In genomic region chr4:40375439-40376154, GRCm38 (mm10) we compare ENCODE assay signal across 25 mouse cellular contexts.
DNase-seq lines count a peak whose midpoint lies in the region; ATAC-seq and TF ChIP-seq lines count a peak whose summit lies in the region.
"Had no signal": no experiment of that assay in that cellular context is flagged by ENCODE, and none has a peak within 500 bp of the region (broad histone marks: within the 10 kb centered on the region; RNA-seq: fewer than 3 reads in every experiment).

No protein-coding gene starts in this region.

- no peaks in the 10 kb centered on the region for H3K4me1 ChIP-seq in hindbrain, embryonic 14.5 days (replicated peaks; ENCODE audit: control insufficient read depth, insufficient read depth, low read length)
- H3K4me1 ChIP-seq in hindbrain, embryonic 10.5 days (replicated peaks), result no peaks in the 10 kb centered on the region
- no peaks in the 10 kb centered on the region for H3K4me1 ChIP-seq in neural tube, embryonic 14.5 days (ENCODE audit: control insufficient read depth, insufficient read depth, low read length)
- no peaks in the 10 kb centered on the region for H3K4me1 ChIP-seq in forebrain, postnatal 0 days (ENCODE audit: insufficient read depth)
- H3K4me1 ChIP-seq: embryonic facial prominence, embryonic 13.5 days; heart, embryonic 12.5 days; megakaryocyte, embryonic 14.5 days had no signal

- H3K27ac ChIP-seq in hindbrain, embryonic 14.5 days, result no peak overlapping the region
- no peak overlapping the region for H3K27ac ChIP-seq in hindbrain, embryonic 10.5 days
- H3K27ac ChIP-seq in neural tube, embryonic 14.5 days (ENCODE audit: low read depth, low read length), result no peak overlapping the region
- H3K27ac ChIP-seq in forebrain, postnatal 0 days (ENCODE audit: low read depth, low read length), result no peak overlapping the region
- H3K27ac ChIP-seq: embryonic facial prominence, embryonic 13.5 days; limb, embryonic 12.5 days had no signal

- H3K36me3 ChIP-seq in hindbrain, embryonic 14.5 days (replicated peaks; ENCODE audit: control insufficient read depth, insufficient read depth), result no peaks in the 10 kb centered on the region
- no peaks in the 10 kb centered on the region for H3K36me3 ChIP-seq in hindbrain, embryonic 10.5 days
- H3K36me3 ChIP-seq in neural tube, embryonic 14.5 days (ENCODE audit: control insufficient read depth, insufficient read depth, low read length), result no peaks in the 10 kb centered on the region
- H3K36me3 ChIP-seq in forebrain, postnatal 0 days (ENCODE audit: insufficient read depth), result no peaks in the 10 kb centered on the region
- H3K36me3 ChIP-seq: embryonic facial prominence, embryonic 13.5 days; heart, embryonic 12.5 days; limb, embryonic 12.5 days had no signal

- ATAC-seq in hindbrain, embryonic 14.5 days (ENCODE audit: low FRiP score), result peak; percentile 60; the same call in 1 of the 2 replicates
- ATAC-seq in neural tube, embryonic 14.5 days (ENCODE audit: low read depth), result peak; percentile 56; the same call in 1 of the 2 replicates
- ATAC-seq in forebrain, postnatal 0 days, result peak; percentile 68
- ATAC-seq: inflammation-experienced regulatory T-cells, adult 6 months; liver, postnatal 0 days had no signal

- TF ChIP-seq CTCF in forebrain, postnatal 0 days (IDR thresholded peaks at IDR 0.05; ENCODE audit: low read depth), result no peak

- DNase-seq in hindbrain, embryonic 14.5 days (ENCODE audit: low spot score), result no peak
- no peak for DNase-seq in hindbrain, embryonic 10.5 days (ENCODE audit: low spot score)
- DNase-seq in neural tube, embryonic 10.5 days (ENCODE audit: extremely low spot score, low spot score), result no peak
- no peak for DNase-seq in forebrain, postnatal 0 days
- no peak for DNase-seq in thymus, adult 18-20 months
- DNase-seq in right cerebral cortex, adult 18-20 months, result no peak
- DNase-seq: adrenal gland, adult 2 months; cerebellum, adult 11-12 months; cerebellum, postnatal 10 days; embryo, embryonic 11 days; gastrocnemius, postnatal 10 days; heart, postnatal 14 days; kidney, adult 18-20 months; kidney, postnatal 4 days; liver, postnatal 0 days; lung, postnatal 14 days; thymus, postnatal 14 days had no signal

- no peak overlapping the region for H3K4me3 ChIP-seq in hindbrain, embryonic 14.5 days (replicated peaks; ENCODE audit: low read length)
- no peak overlapping the region for H3K4me3 ChIP-seq in hindbrain, embryonic 10.5 days
- no peak overlapping the region for H3K4me3 ChIP-seq in neural tube, embryonic 14.5 days (ENCODE audit: low read depth, low read length)
- H3K4me3 ChIP-seq in forebrain, postnatal 0 days (ENCODE audit: low read depth, low read length), result no peak overlapping the region
- H3K4me3 ChIP-seq: embryonic facial prominence, embryonic 13.5 days; erythroblast, embryonic 14.5 days; heart, embryonic 12.5 days; limb, embryonic 12.5 days; megakaryocyte, embryonic 14.5 days had no signal

- no peaks in the 10 kb centered on the region for H3K9me3 ChIP-seq in hindbrain, embryonic 14.5 days (ENCODE audit: control insufficient read depth, low read length)
- H3K9me3 ChIP-seq in hindbrain, embryonic 10.5 days, result no peaks in the 10 kb centered on the region
- H3K9me3 ChIP-seq in neural tube, embryonic 14.5 days (ENCODE audit: control insufficient read depth, low read length), result no peaks in the 10 kb centered on the region
- no peaks in the 10 kb centered on the region for H3K9me3 ChIP-seq in forebrain, postnatal 0 days (ENCODE audit: low read length)
- H3K9me3 ChIP-seq: embryonic facial prominence, embryonic 13.5 days; heart, embryonic 12.5 days; limb, embryonic 12.5 days; megakaryocyte, embryonic 14.5 days had no signal

- no peaks in the 10 kb centered on the region for H3K27me3 ChIP-seq in hindbrain, embryonic 14.5 days (ENCODE audit: control insufficient read depth, insufficient read depth, low read length)
- H3K27me3 ChIP-seq in hindbrain, embryonic 10.5 days (ENCODE audit: insufficient read depth, poor library complexity, severe bottlenecking), result no peaks in the 10 kb centered on the region
- no peaks in the 10 kb centered on the region for H3K27me3 ChIP-seq in neural tube, embryonic 14.5 days (ENCODE audit: control insufficient read depth, insufficient read depth, low read length)
- H3K27me3 ChIP-seq in forebrain, postnatal 0 days (ENCODE audit: insufficient read depth, low read length), result no peaks in the 10 kb centered on the region
- H3K27me3 ChIP-seq: embryonic facial prominence, embryonic 13.5 days; heart, embryonic 12.5 days; limb, embryonic 12.5 days had no signal

- no peak overlapping the region for H3K4me2 ChIP-seq in hindbrain, embryonic 14.5 days (replicated peaks)
- no peak overlapping the region for H3K4me2 ChIP-seq in neural tube, embryonic 14.5 days (ENCODE audit: low read depth, low read length)
- peak overlapping the region; percentile 3; the same call in 1 of the 2 replicates for H3K4me2 ChIP-seq in forebrain, postnatal 0 days (ENCODE audit: low read depth)
- H3K4me2 ChIP-seq: embryonic facial prominence, embryonic 13.5 days; heart, embryonic 12.5 days; limb, embryonic 12.5 days; liver, embryonic 11.5 days had no signal

- H3K9ac ChIP-seq in hindbrain, embryonic 14.5 days, result no peak overlapping the region
- no peak overlapping the region for H3K9ac ChIP-seq in neural tube, embryonic 14.5 days (replicated peaks; ENCODE audit: low read depth, low read length)
- no peak overlapping the region for H3K9ac ChIP-seq in forebrain, postnatal 0 days
- H3K9ac ChIP-seq: embryonic facial prominence, embryonic 13.5 days; heart, embryonic 12.5 days; limb, embryonic 12.5 days; liver, postnatal 0 days had no signal

- WGBS in hindbrain, embryonic 14.5 days, result 62% methylated on average over 9 of the region's 9 CpGs
- 83% methylated on average over 9 of the region's 9 CpGs for WGBS in hindbrain, embryonic 10.5 days
- WGBS in neural tube, embryonic 14.5 days, result 66% methylated on average over 9 of the region's 9 CpGs
- 26% methylated on average over 9 of the region's 9 CpGs for WGBS in forebrain, postnatal 0 days
